In genomic region chr12:99205734-99206133, GRCm38 (mm10) we compare ENCODE assay signal across 12 mouse cellular contexts.
"Had no signal": no experiment of that assay in that cellular context is flagged by ENCODE, and none has a peak within 500 bp of the region (broad histone marks: within the 10 kb centered on the region; RNA-seq: fewer than 3 reads in every experiment).

No protein-coding gene starts in this region.

- H3K27me3 ChIP-seq: kidney, embryonic 15.5 days; liver, embryonic 15.5 days; midbrain, embryonic 15.5 days had no signal

- ATAC-seq: lung, postnatal 0 days; midbrain, embryonic 15.5 days had no signal

- H3K4me3 ChIP-seq: kidney, embryonic 15.5 days; limb, embryonic 10.5 days; liver, embryonic 15.5 days; midbrain, embryonic 15.5 days had no signal

- H3K27ac ChIP-seq: kidney, embryonic 15.5 days; limb, embryonic 10.5 days; liver, embryonic 15.5 days; midbrain, embryonic 15.5 days had no signal

- DNase-seq: kidney, postnatal 14 days; lung, adult 2 months; lung, postnatal 36 days; right cerebral cortex, adult 18-20 months; right cerebral cortex, postnatal 25 days had no signal

- H3K4me1 ChIP-seq: kidney, embryonic 15.5 days; midbrain, embryonic 15.5 days had no signal

- H3K9me3 ChIP-seq: kidney, embryonic 15.5 days; limb, embryonic 10.5 days; liver, embryonic 15.5 days; midbrain, embryonic 15.5 days had no signal

- H3K4me2 ChIP-seq: kidney, embryonic 15.5 days; liver, embryonic 11.5 days; liver, embryonic 15.5 days; midbrain, embryonic 11.5 days; midbrain, embryonic 15.5 days had no signal

- H3K9ac ChIP-seq: kidney, embryonic 15.5 days; liver, embryonic 15.5 days; midbrain, embryonic 15.5 days had no signal

- H3K36me3 ChIP-seq: liver, embryonic 15.5 days; midbrain, embryonic 15.5 days had no signal
